Comparison of ENCODE assay signal across 13 mouse cellular contexts in the genomic region with DNA sequence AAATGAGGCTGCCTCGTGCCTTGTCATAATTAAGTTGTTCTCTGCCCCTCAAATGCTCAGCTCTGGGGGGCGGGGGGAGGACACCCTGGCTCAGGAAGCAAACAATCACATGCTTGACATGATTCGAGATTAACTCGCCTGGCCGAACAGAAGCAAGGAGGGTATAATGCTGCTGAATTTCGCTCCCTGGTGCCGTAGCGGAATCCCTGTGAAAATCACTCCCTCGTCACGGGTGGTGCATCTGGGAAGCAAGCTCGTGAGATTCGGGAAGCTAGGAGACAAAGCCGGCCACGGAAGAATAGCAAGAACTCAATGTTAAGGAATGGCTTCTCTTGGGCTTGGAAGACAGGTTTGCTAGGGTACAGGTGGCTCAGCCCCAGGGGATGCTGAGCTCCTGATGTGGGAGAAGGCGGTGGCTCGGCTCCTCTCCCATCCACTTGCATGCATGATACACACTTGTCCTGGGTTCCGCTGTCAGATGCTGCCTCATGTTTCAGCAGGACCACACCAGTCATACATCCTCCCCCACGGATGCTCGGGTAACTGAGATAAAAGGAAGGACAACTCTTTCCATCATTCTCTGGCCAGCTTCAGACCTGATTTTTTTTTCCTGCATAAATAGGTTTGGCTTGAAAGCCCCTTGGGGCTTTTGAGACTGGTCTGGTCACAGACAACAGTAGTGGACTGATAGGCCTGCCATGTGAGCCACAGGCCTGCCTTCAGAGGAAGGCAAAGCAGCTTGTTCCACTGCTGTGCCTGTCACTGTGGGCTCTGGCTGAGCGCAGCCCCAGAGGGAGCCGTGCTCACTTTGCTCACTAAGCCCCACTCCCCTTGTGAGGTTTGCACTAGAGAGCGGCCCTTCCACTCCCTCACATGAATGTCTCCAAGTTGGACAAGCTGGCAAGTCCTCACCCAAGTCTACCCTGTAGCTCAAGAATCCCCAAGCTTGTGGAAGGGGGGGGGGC.
DNase-seq lines count a peak whose midpoint lies in the region; ATAC-seq and TF ChIP-seq lines count a peak whose summit lies in the region.
"Had no signal": no experiment of that assay in that cellular context is flagged by ENCODE, and none has a peak within 500 bp of the region (broad histone marks: within the 10 kb centered on the region; RNA-seq: fewer than 3 reads in every experiment).

No protein-coding gene starts in this region.

- peak overlapping the region; percentile 45; the same call in 1 of the 2 replicates for H3K27ac ChIP-seq in hindbrain, postnatal 0 days
- H3K27ac ChIP-seq: embryonic facial prominence, embryonic 15.5 days; layer of hippocampus, adult 2 months had no signal

- TF ChIP-seq CTCF in hindbrain, postnatal 0 days (IDR thresholded peaks at IDR 0.05; ENCODE audit: low read depth), result no peak

- no peak overlapping the region for H3K9ac ChIP-seq in hindbrain, postnatal 0 days (replicated peaks; ENCODE audit: low read length)
- H3K9ac ChIP-seq: embryonic facial prominence, embryonic 15.5 days had no signal

- peaks cover 5% of the 10 kb centered on the region; the same call in 1 of the 2 replicates for H3K4me1 ChIP-seq in hindbrain, postnatal 0 days (ENCODE audit: insufficient read depth, low read length)

- no peaks in the 10 kb centered on the region for H3K9me3 ChIP-seq in hindbrain, postnatal 0 days (ENCODE audit: low read length)
- H3K9me3 ChIP-seq: embryonic facial prominence, embryonic 15.5 days had no signal

- DNase-seq in frontal cortex, postnatal 14 days (ENCODE audit: low spot score in 2 of 2), result no peak
- peak; percentile 2 for DNase-seq in urinary bladder, postnatal 25 days (ENCODE audit: low spot score)
- DNase-seq in urinary bladder, postnatal 14 days (ENCODE audit: low spot score), result no peak
- peak; percentile 48 for DNase-seq in hindbrain, postnatal 0 days (ENCODE audit: low spot score)
- no peak for DNase-seq in embryo, embryonic 10 days (ENCODE audit: low spot score)
- no peak for DNase-seq in frontal cortex, postnatal 25 days (ENCODE audit: low spot score in 2 of 2)
- DNase-seq: B cell, adult 2 months; liver had no signal

- WGBS in hindbrain, postnatal 0 days, result 34% methylated on average over 22 of the region's 22 CpGs

- no peak overlapping the region for H3K4me3 ChIP-seq in hindbrain, postnatal 0 days (ENCODE audit: low read length)
- H3K4me3 ChIP-seq: embryonic facial prominence, embryonic 15.5 days; layer of hippocampus, adult 2 months had no signal

- H3K4me2 ChIP-seq in hindbrain, postnatal 0 days (ENCODE audit: low read depth, low read length), result peak overlapping the region; percentile 45
- H3K4me2 ChIP-seq: embryonic facial prominence, embryonic 15.5 days had no signal

- no peaks in the 10 kb centered on the region for H3K27me3 ChIP-seq in hindbrain, postnatal 0 days (ENCODE audit: insufficient read depth, low read length)
- H3K27me3 ChIP-seq: embryonic facial prominence, embryonic 15.5 days; Patski had no signal

- peak; percentile 11; the same call in 1 of the 2 replicates for ATAC-seq in frontal cortex, adult (ENCODE audit: low TSS enrichment)
- peak; percentile 50 for ATAC-seq in hindbrain, postnatal 0 days
- no peak for ATAC-seq in megakaryocyte, adult 5-6 weeks (ENCODE audit: poor library complexity, severe bottlenecking)
- ATAC-seq: Patski had no signal

- no peaks in the 10 kb centered on the region for H3K36me3 ChIP-seq in hindbrain, postnatal 0 days (ENCODE audit: insufficient read depth, low read length)
- H3K36me3 ChIP-seq: embryonic facial prominence, embryonic 15.5 days had no signal

Comparison
In these comparisons a context has a peak if more than half of its experiments do, and no peak if none do; other contexts are left out.
1. DNase-seq: peak in urinary bladder, postnatal 25 days (single experiment) and hindbrain, postnatal 0 days (single experiment); none in frontal cortex, postnatal 14 days (0 of 2), urinary bladder, postnatal 14 days (single experiment), embryo, embryonic 10 days (single experiment) and frontal cortex, postnatal 25 days (0 of 2).